Mouse (Mus musculus): ENCODE results near the gene Zfp873.
"Not testable (repeated sequence)": the region's sequence is repeated elsewhere in the genome, so short reads cannot be mapped to it uniquely, and the experiment has no call there.

Gene Zfp873

DNA sequence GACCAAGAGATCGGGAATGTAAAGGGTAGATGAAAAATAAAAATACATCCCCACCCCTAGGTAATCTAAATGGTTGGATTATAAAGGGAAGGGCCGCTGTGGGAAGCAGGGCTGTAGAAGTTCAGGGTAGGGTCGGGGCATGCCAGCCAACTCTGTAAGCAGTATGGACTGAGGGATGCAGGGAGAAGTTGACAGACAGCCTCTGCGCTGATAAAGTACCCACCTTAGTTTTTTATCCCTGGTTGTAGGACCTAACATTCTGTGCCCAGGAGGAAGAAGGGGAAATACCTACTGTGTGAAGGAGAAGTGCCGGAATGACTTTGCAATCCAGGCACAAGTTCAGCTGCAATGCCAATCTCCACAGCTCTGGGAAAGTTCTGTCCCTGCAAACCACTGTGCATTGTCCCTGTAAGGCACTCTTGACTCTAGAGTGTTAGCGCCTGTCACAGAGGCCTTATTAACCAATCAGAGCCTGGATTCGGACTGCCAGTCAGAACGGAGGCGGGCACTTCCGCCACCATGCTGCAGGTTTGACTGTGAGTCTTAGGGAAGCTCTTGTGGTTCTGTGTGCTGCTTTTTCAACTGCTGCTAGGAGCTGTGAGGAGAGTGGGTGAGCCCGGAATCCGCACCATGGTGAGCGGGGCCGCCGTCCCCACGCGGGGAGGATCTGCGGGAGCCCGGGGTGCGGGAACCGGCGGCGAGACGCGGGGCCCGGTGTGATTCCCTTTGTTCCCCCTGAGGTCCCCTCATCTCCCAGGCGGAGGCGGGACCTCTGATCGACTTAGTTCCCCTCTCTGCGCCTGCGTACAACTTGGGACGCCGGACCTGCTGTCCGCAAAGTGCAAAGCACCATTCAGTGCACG, at the start of gene Zfp873:
Gene Zfp873 (plus strand): TSS at position 527 of the 863 bp plus-strand sequence.
- DNase-seq (ENCODE audit: low spot score), result peak; percentile 81

DNA sequence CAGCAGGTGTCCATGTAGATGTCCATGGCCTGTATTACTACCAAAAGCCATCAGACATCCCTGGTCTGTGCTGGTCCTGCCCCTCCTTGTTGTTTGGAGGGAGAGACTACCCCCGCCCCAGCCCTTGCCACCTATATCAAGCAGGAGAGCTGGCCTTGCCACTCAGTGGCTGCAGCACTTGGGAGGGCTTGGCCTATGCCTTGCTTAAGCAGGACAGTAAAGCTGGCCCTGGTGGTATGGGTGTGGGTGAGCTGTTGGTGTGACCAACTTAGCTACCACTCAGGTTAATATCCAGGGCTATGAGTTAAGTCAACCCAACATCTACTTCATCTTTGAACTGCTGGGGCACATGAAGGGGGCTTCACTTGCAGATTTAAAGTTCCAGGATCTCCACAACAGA, 44.7 kb upstream of the Zfp873 start:
- DNase-seq (ENCODE audit: low spot score), result not testable (repeated sequence)

DNA sequence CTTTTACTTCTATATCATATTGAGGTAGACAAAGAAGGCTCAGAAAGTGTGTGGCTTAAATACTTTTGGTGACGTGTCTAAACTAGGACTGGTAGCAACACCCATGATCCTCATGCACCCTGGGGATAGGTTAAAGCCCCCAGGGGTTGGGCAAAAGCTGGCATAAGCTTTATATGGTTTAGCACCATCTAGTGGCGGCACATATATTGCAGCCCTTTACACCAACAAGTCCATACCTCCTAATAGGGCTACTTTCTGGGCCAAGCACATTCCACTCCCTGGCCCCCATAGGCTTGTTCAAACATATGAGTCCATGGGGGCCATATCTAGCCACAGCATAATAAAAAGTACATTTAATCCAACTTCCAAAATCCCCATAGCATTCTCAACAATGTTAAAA, 43.1 kb upstream of the Zfp873 start:
- DNase-seq (ENCODE audit: low spot score), result not testable (repeated sequence)

DNA sequence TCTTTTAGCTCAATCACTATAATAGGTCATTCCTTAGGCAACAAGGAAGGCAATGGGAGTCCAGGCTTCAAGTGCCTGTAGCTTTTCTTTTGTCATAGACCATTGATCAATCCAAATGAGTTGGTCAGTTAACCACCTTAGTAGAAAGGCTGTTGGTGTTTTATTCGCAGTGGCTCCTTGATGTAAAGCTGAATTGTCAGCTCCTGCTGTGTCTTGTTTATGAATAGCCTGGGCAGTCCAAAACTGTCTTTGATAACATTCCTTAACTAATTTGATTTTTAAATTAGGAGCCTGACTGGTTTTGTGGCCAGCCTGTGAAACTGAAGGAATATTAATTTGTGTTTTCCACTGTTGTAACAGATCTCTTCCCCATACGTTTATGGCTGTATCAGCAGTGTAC, 5.7 kb upstream of the Zfp873 start:
- DNase-seq (ENCODE audit: low spot score), result no peak

DNA sequence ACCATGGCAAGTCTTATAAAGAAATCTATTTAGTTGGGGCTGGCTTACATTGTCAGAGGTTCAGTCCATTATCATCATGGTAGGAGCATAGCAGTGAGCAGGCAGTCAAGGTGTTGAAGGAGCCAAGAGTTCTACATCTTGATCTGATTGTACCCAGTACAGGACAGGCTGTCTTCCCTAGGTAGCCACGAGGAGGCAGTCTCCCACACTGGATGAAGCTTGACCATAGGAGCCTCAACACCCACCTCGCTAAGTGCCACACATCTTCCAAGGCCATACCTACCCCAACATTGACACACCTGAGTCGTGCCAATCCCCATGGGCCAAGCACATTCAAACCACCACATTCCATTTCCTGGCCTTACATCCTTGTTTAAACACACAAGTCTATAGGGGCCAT, 1.3 kb upstream of the Zfp873 start:
- no peak for DNase-seq (ENCODE audit: low spot score)

DNA sequence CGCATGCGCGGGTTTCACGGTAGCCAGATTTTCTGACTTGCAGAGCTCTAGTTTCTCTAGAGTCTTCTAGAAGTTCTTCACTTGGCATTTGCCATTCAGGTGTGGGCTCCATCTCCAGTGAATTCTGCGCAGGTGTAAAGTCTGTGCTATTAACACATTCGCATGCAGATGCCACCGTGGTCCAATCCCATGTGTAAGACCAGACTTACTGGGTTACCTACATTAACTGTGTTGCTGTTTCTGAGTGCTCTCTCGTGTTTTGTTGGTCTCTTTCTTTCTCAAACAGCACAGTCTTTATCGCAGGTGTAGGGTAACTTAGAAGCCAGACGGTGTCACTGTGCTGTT, 509 bp downstream of the Zfp873 start:
- not testable (repeated sequence) for DNase-seq (ENCODE audit: low spot score)

DNA sequence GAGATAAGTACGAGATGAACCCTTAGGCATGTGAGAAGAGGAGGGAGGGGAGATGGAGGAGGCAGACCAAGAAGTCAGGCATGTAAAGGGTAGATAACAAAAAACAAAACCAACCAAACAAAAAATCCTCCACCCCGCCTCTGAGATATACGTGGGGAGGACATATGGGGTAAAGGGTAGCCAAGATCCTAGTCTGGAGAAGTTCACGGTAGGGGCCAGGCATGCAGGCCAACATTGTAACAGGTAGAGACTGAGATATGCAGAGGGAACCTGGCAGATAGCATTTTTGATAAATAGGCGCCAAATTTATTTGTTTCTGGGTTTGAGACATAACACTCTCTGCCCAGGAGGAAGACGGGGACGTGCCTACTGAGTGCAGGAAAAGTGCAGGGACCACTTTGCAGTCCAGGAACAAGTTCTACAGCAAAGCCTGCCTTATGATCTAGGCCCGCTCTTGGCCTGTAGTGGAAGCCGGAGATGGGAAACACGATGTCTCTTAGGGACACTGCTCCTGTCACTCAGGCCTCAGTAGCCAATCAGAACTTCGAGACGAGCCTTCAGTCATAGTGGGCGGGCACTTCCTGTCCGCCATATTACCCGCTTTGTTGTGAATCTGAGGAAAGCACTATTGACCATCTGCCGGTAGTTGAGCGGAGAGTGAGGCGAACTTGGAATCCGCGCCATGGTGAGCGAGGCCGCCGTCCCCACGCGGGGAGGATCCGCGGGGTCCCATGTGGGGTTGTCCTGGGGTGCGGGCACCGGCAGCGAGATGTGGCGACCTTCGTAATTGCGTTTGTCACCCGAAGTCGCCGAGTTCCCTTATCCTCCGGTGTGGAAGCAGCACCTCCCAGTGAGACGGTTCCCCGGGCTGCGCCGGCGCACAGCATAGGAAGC, 35.1 kb downstream of the Zfp873 start, which contains the start of gene BC024063:
Gene BC024063 (plus strand): TSS at position 626 of the 894 bp plus-strand sequence.
- peak; percentile 13 for DNase-seq (ENCODE audit: low spot score)

DNA sequence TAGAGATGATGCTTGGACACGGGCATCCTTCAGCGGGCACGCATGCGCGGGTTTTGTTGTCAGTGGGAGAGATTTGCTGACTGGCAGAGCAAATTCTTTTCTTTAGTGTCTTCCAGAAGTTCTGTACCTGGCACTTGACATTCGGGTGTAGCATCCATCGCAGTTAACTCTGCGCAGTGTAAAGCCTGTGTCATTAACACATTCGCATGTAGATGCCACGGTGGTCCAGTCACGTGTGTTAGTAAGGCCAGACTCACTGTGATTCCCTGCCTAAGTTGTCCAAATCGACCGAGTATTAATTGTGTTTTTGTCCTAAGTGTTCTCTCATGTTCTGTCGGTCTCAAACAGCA, 35.7 kb downstream of the Zfp873 start:
- DNase-seq (ENCODE audit: low spot score), result not testable (repeated sequence)

All from ovary, postnatal 10 days (tissue).